Mouse (Mus musculus): Measurements from ENCODE around the gene Lrrc26.

Gene Lrrc26

GRCm38 (mm10) chr2:25266720-25267119 lies 23.0 kb upstream of the Lrrc26 start:
- peak; percentile 79 for DNase-seq

GRCm38 (mm10) chr2:25267241-25267640 lies 22.5 kb upstream of the Lrrc26 start:
- no peak for DNase-seq

GRCm38 (mm10) chr2:25267746-25268309 lies 21.9 kb upstream of the Lrrc26 start:
- DNase-seq = no peak

- peak; percentile 98 for DNase-seq
Observed at GRCm38 (mm10) chr2:25271827-25272511, 17.7 kb upstream of the Lrrc26 start, which contains the start of the genes Ssna1 and Anapc2. Ssna1 (minus strand) TSS chr2:25272438. Anapc2 (plus strand) TSS chr2:25272478.

GRCm38 (mm10) chr2:25272515-25272914 lies 17.2 kb upstream of the Lrrc26 start:
- no peak for DNase-seq

GRCm38 (mm10) chr2:25273010-25273409 lies 16.7 kb upstream of the Lrrc26 start:
- no peak for DNase-seq

- peak; percentile 92 for DNase-seq
Observed at GRCm38 (mm10) chr2:25278928-25279882, 10.5 kb upstream of the Lrrc26 start.

- DNase-seq = no peak
Observed at GRCm38 (mm10) chr2:25285551-25285950, 4.2 kb upstream of the Lrrc26 start.

GRCm38 (mm10) chr2:25286314-25286713 lies 3.4 kb upstream of the Lrrc26 start:
- no peak for DNase-seq

GRCm38 (mm10) chr2:25286837-25287636 lies 2.7 kb upstream of the Lrrc26 start:
- DNase-seq = peak; percentile 44

- DNase-seq = no peak
Observed at GRCm38 (mm10) chr2:25287927-25288649, 1.6 kb upstream of the Lrrc26 start, which contains the start of gene Tmem210. Tmem210 (plus strand) TSS chr2:25288145.

- no peak for DNase-seq
Observed at GRCm38 (mm10) chr2:25288734-25289345, 875 bp upstream of the Lrrc26 start.

- DNase-seq = no peak
Observed at GRCm38 (mm10) chr2:25290101-25290815, 543 bp downstream of the Lrrc26 start.

GRCm38 (mm10) chr2:25290816-25291130 lies 1.1 kb downstream of the Lrrc26 start:
- no peak for DNase-seq

GRCm38 (mm10) chr2:25291184-25292053 lies 1.7 kb downstream of the Lrrc26 start:
- DNase-seq = no peak

GRCm38 (mm10) chr2:25292054-25292544 lies 2.4 kb downstream of the Lrrc26 start:
- no peak for DNase-seq

GRCm38 (mm10) chr2:25292856-25293255 lies 3.1 kb downstream of the Lrrc26 start:
- DNase-seq = peak; percentile 68

GRCm38 (mm10) chr2:25293706-25294105 lies 4.0 kb downstream of the Lrrc26 start:
- no peak for DNase-seq

- DNase-seq = no peak
Observed at GRCm38 (mm10) chr2:25297093-25297492, 7.4 kb downstream of the Lrrc26 start.

- DNase-seq = no peak
Observed at GRCm38 (mm10) chr2:25298046-25298445, 8.3 kb downstream of the Lrrc26 start.

Measured in kidney, adult 9 months (tissue).